Mouse (Mus musculus): Measurements from ENCODE around the gene Apobec1.

- TF ChIP-seq POLR2A (IDR thresholded peaks at IDR 0.05; ENCODE audit: insufficient read length, low read depth), result no peak
- no peak for TF ChIP-seq POLR2AphosphoS2 (IDR thresholded peaks at IDR 0.05; ENCODE audit: insufficient read length, low read depth)
- no peak for TF ChIP-seq CEBPB (IDR thresholded peaks at IDR 0.05; ENCODE audit: insufficient read depth, poor library complexity, severe bottlenecking)
- no peak for TF ChIP-seq USF1 (IDR thresholded peaks at IDR 0.05; ENCODE audit: low read depth)
- no peak for TF ChIP-seq MYOG (IDR thresholded peaks at IDR 0.05; ENCODE audit: control insufficient read depth in 1 of 3, insufficient read depth in 1 of 3, insufficient read length in 2 of 3, low read depth in 2 of 3)
- no peak for TF ChIP-seq TCF12 (IDR thresholded peaks at IDR 0.05; ENCODE audit: insufficient read depth, poor library complexity, severe bottlenecking)
- TF ChIP-seq E2F4 (IDR thresholded peaks at IDR 0.05; ENCODE audit: insufficient read depth), result no peak
Observed at GRCm38 (mm10) chr6:122555266-122555665, 47.0 kb downstream of the Apobec1 start.

All from myocyte (in vitro differentiated cells).